Mouse (Mus musculus) telencephalon, adult 2 months (tissue): ENCODE data around the gene Anks1b.
A peak's percentile ranks its signal among the peaks of the same experiment; 100 is the strongest.

ENCODE experiments used
- DNase-seq: peaks from one replicate; pipeline ENCODE4 v3.0.0-alpha.2; 2011; ENCODE audit warnings: low read depth, low spot score

The Anks1b gene

GRCm38 (mm10) chr10:90666746-90667145 lies 793.4 kb downstream of the Anks1b start:
- DNase-seq = no peak

- no peak for DNase-seq
Observed at GRCm38 (mm10) chr10:90670291-90670690, 797.0 kb downstream of the Anks1b start.

- DNase-seq = no peak
Observed at GRCm38 (mm10) chr10:90672135-90672534, 798.8 kb downstream of the Anks1b start.

GRCm38 (mm10) chr10:90674362-90674761 lies 801.1 kb downstream of the Anks1b start:
- DNase-seq = peak; percentile 86

GRCm38 (mm10) chr10:90677421-90677820 lies 804.1 kb downstream of the Anks1b start:
- DNase-seq = peak; percentile 80

GRCm38 (mm10) chr10:90679713-90680470 lies 806.6 kb downstream of the Anks1b start:
- DNase-seq = peak; percentile 92

GRCm38 (mm10) chr10:90683813-90684212 lies 810.5 kb downstream of the Anks1b start:
- no peak for DNase-seq

GRCm38 (mm10) chr10:90685367-90685766 lies 812.1 kb downstream of the Anks1b start:
- DNase-seq = no peak

- DNase-seq = no peak
Observed at GRCm38 (mm10) chr10:90688153-90688552, 814.8 kb downstream of the Anks1b start.

GRCm38 (mm10) chr10:90688696-90689252 lies 815.5 kb downstream of the Anks1b start:
- no peak for DNase-seq

- DNase-seq = no peak
Observed at GRCm38 (mm10) chr10:90689854-90690513, 816.7 kb downstream of the Anks1b start.

GRCm38 (mm10) chr10:90696687-90697086 lies 823.4 kb downstream of the Anks1b start:
- DNase-seq = peak; percentile 83

GRCm38 (mm10) chr10:90697413-90697812 lies 824.1 kb downstream of the Anks1b start:
- DNase-seq = no peak

GRCm38 (mm10) chr10:90699211-90699610 lies 825.9 kb downstream of the Anks1b start:
- DNase-seq = no peak

- DNase-seq = peak; percentile 93
Observed at GRCm38 (mm10) chr10:90704602-90705001, 831.3 kb downstream of the Anks1b start.

- DNase-seq = no peak
Observed at GRCm38 (mm10) chr10:90708822-90709601, 835.7 kb downstream of the Anks1b start.

- DNase-seq = no peak
Observed at GRCm38 (mm10) chr10:90709602-90709931, 836.3 kb downstream of the Anks1b start.

- DNase-seq = no peak
Observed at GRCm38 (mm10) chr10:90717961-90718360, 844.7 kb downstream of the Anks1b start.

- no peak for DNase-seq
Observed at GRCm38 (mm10) chr10:90718684-90719083, 845.4 kb downstream of the Anks1b start.

GRCm38 (mm10) chr10:90719996-90720395 lies 846.7 kb downstream of the Anks1b start:
- no peak for DNase-seq

- peak; percentile 79 for DNase-seq
Observed at GRCm38 (mm10) chr10:90723071-90723494, 849.8 kb downstream of the Anks1b start.

GRCm38 (mm10) chr10:90723941-90724341 lies 850.6 kb downstream of the Anks1b start:
- peak; percentile 88 for DNase-seq
